Mouse (Mus musculus): ENCODE measurements at regions not wholly inside any gene's neighbourhood (a gene's known extent, or its start where the extent isn't known, plus 50 kb on each side); places are given as distances from the start of the nearest gene placed in this dataset.

DNA sequence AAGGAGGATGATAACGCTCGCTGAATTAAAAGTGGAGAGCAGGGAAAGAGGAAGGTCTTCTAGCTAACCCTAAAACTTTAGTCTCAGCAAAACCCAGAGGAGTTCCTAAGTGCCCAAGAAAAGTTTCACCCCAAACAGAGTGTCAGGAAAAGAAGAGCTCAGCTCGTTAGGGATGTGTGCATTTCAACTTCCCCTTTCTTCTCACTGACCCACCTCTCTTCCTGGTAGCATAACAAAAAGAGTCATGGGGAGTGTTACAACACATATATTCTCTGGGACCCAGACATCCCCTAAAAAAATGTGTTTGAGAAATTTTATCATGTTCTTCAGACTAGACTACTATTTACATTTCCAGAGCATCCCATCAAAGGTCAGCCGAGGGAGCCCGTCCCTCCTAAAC, 432.6 kb downstream of the Mctp2 start:
- no peaks in the 10 kb centered on the region for H3K9me3 ChIP-seq (ENCODE audit: control insufficient read depth, low read length)
- H3K27ac ChIP-seq, result no peak overlapping the region
- no peaks in the 10 kb centered on the region for H3K27me3 ChIP-seq (ENCODE audit: control insufficient read depth, insufficient read depth, low read length)
- H3K36me3 ChIP-seq (replicated peaks; ENCODE audit: control insufficient read depth, insufficient read depth), result no peaks in the 10 kb centered on the region
- no peak overlapping the region for H3K4me2 ChIP-seq (replicated peaks)
- DNase-seq (ENCODE audit: low spot score) (no peak), ATAC-seq (ENCODE audit: low FRiP score) (no peak)
- H3K4me1 ChIP-seq (replicated peaks; ENCODE audit: control insufficient read depth, insufficient read depth, low read length), result no peaks in the 10 kb centered on the region
- no peak overlapping the region for H3K9ac ChIP-seq
- WGBS, result 88% methylated on average over 5 of the region's 5 CpGs
- no peak overlapping the region for H3K4me3 ChIP-seq (replicated peaks; ENCODE audit: low read length)

DNA sequence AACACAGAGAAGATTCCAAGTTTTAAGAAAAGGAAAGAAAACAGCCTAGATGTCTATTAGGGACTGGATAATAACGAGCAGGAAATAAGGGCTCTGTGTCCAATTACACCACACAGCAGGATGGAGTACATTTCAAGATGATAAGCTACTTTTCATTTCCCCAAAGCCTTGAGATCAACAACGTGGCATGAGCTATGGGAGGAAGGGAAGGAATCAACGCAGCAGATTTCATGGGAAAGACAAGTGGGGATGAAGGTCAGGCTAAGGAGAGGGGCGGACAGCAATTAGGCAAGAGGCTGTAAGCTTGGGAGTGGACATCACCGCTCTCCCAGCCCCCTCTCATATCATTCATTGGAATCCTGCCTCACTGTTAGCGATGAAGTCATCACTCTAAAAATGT, 433.5 kb downstream of the Mctp2 start:
- H3K27ac ChIP-seq, result no peak overlapping the region
- ATAC-seq (ENCODE audit: low FRiP score) (no peak), DNase-seq (ENCODE audit: low spot score) (no peak)
- no peaks in the 10 kb centered on the region for H3K27me3 ChIP-seq (ENCODE audit: control insufficient read depth, insufficient read depth, low read length)
- H3K9me3 ChIP-seq (ENCODE audit: control insufficient read depth, low read length), result no peaks in the 10 kb centered on the region
- no peak overlapping the region for H3K4me2 ChIP-seq (replicated peaks)
- no peak overlapping the region for H3K9ac ChIP-seq
- WGBS, result 80% methylated on average over 6 of the region's 6 CpGs
- no peaks in the 10 kb centered on the region for H3K4me1 ChIP-seq (replicated peaks; ENCODE audit: control insufficient read depth, insufficient read depth, low read length)
- H3K36me3 ChIP-seq (replicated peaks; ENCODE audit: control insufficient read depth, insufficient read depth), result no peaks in the 10 kb centered on the region
- no peak overlapping the region for H3K4me3 ChIP-seq (replicated peaks; ENCODE audit: low read length)

DNA sequence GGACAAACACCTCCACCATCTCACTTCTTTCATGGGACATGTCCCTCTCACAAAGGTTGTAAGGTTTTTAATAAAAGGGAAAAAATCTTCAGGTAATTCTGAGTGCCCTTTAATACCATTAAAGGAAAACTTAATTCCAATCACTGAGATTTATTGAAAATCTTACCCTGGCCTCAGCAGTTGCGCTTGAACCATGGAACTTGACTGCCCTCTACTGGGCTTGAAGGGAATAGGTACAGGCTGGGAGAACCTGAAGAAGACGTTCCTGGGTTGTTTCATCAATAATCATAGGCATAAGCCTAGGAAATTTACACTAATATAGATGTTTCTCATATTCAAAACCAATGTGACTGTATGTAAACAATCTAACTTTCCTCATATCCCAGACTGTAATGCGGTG, 439.3 kb downstream of the Mctp2 start:
- DNase-seq (ENCODE audit: low spot score) (peak; percentile 91), ATAC-seq (ENCODE audit: low FRiP score) (no peak)
- Histone ChIP-seq H3K9me3 (ENCODE audit: control insufficient read depth, low read length) (no peaks in the 10 kb centered on the region), H3K4me3 (replicated peaks; ENCODE audit: low read length) (no peak overlapping the region), H3K27me3 (ENCODE audit: control insufficient read depth, insufficient read depth, low read length) (no peaks in the 10 kb centered on the region), H3K27ac (no peak overlapping the region), H3K9ac (no peak overlapping the region), H3K4me1 (replicated peaks; ENCODE audit: control insufficient read depth, insufficient read depth, low read length) (peaks cover 8% of the 10 kb centered on the region; the same call in 1 of the 2 replicates), H3K4me2 (replicated peaks) (no peak overlapping the region), H3K36me3 (replicated peaks; ENCODE audit: control insufficient read depth, insufficient read depth) (no peaks in the 10 kb centered on the region)
- WGBS, result 19% methylated on average over 3 of the region's 3 CpGs

- Histone ChIP-seq H3K27me3 (ENCODE audit: control insufficient read depth, insufficient read depth, low read length) (no peaks in the 10 kb centered on the region), H3K4me3 (replicated peaks; ENCODE audit: low read length) (no peak overlapping the region), H3K36me3 (replicated peaks; ENCODE audit: control insufficient read depth, insufficient read depth) (no peaks in the 10 kb centered on the region), H3K4me1 (replicated peaks; ENCODE audit: control insufficient read depth, insufficient read depth, low read length) (peaks cover 8% of the 10 kb centered on the region; the same call in 1 of the 2 replicates), H3K4me2 (replicated peaks) (peak overlapping the region; percentile 10; the same call in 1 of the 2 replicates), H3K9me3 (ENCODE audit: control insufficient read depth, low read length) (no peaks in the 10 kb centered on the region), H3K9ac (no peak overlapping the region), H3K27ac (no peak overlapping the region)
- 20% methylated on average over 15 of the region's 15 CpGs for WGBS
- DNase-seq (ENCODE audit: low spot score) (peak; percentile 28), ATAC-seq (ENCODE audit: low FRiP score) (no peak)
Measured at GRCm38 (mm10) chr7:71865371-71866166, 440.8 kb downstream of the Mctp2 start.

GRCm38 (mm10) chr7:71852864-71853263, 453.5 kb downstream of the Mctp2 start:
- no peak overlapping the region for H3K4me2 ChIP-seq (replicated peaks)
- H3K36me3 ChIP-seq (replicated peaks; ENCODE audit: control insufficient read depth, insufficient read depth), result no peaks in the 10 kb centered on the region
- H3K9ac ChIP-seq, result no peak overlapping the region
- no peaks in the 10 kb centered on the region for H3K4me1 ChIP-seq (replicated peaks; ENCODE audit: control insufficient read depth, insufficient read depth, low read length)
- no peak overlapping the region for H3K27ac ChIP-seq
- no peaks in the 10 kb centered on the region for H3K27me3 ChIP-seq (ENCODE audit: control insufficient read depth, insufficient read depth, low read length)
- DNase-seq (ENCODE audit: low spot score) (no peak), ATAC-seq (ENCODE audit: low FRiP score) (no peak)
- no peaks in the 10 kb centered on the region for H3K9me3 ChIP-seq (ENCODE audit: control insufficient read depth, low read length)
- H3K4me3 ChIP-seq (replicated peaks; ENCODE audit: low read length), result no peak overlapping the region
- 88% methylated on average over 3 of the region's 3 CpGs for WGBS

DNA sequence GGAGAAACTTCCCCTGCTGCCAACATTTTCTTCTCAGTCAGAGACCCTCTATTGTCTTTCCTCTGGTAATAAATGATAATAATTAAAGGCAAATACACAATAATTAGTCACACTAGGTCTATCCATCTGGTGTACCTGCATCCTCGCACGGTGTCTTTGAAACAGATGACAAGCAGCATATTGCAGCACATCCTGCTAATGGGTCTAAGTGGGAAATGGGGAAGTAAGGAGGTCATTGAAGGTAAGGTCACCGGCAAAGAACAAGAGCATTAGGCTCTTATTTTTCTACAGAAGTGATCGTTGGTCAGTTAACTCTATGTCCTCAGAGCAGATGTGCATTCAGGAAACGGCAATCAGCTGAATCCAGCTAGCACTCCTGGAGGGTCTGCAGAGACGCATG, 457.2 kb downstream of the Mctp2 start:
- H3K4me2 ChIP-seq (replicated peaks), result no peak overlapping the region
- DNase-seq (ENCODE audit: low spot score) (no peak), ATAC-seq (ENCODE audit: low FRiP score) (no peak)
- H3K9me3 ChIP-seq (ENCODE audit: control insufficient read depth, low read length), result no peaks in the 10 kb centered on the region
- 75% methylated on average over 6 of the region's 6 CpGs for WGBS
- no peak overlapping the region for H3K4me3 ChIP-seq (replicated peaks; ENCODE audit: low read length)
- no peak overlapping the region for H3K9ac ChIP-seq
- H3K27me3 ChIP-seq (ENCODE audit: control insufficient read depth, insufficient read depth, low read length), result no peaks in the 10 kb centered on the region
- H3K36me3 ChIP-seq (replicated peaks; ENCODE audit: control insufficient read depth, insufficient read depth), result no peaks in the 10 kb centered on the region
- no peak overlapping the region for H3K27ac ChIP-seq
- H3K4me1 ChIP-seq (replicated peaks; ENCODE audit: control insufficient read depth, insufficient read depth, low read length), result no peaks in the 10 kb centered on the region

DNA sequence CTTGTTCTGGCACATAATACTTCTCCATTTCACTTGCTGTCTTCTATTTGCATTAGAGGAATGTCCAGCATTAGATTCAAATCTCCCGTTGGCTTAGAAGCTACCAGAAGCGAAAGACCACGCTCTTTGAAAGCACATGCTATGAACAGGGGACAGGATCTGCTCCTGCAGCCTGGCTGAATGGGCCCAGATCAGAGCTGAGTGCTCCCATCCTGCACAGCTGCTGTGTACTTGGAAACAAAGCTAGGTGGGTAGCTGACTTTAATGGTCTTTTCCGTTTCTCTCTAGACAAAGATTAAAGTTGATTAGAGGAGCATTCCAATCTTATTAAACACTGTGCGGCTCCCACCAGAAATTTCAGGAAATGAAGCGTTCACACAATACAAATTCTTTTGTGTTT, 468.6 kb downstream of the Mctp2 start:
- ATAC-seq (ENCODE audit: low FRiP score) (no peak), DNase-seq (ENCODE audit: low spot score) (no peak)
- WGBS, result 61% methylated on average over 6 of the region's 6 CpGs
- Histone ChIP-seq H3K4me2 (replicated peaks) (no peak overlapping the region; the same call in 1 of the 2 replicates), H3K27ac (no peak overlapping the region), H3K9ac (no peak overlapping the region), H3K36me3 (replicated peaks; ENCODE audit: control insufficient read depth, insufficient read depth) (no peaks in the 10 kb centered on the region), H3K4me3 (replicated peaks; ENCODE audit: low read length) (no peak overlapping the region), H3K4me1 (replicated peaks; ENCODE audit: control insufficient read depth, insufficient read depth, low read length) (peaks cover 4% of the 10 kb centered on the region; the same call in 1 of the 2 replicates), H3K9me3 (ENCODE audit: control insufficient read depth, low read length) (no peaks in the 10 kb centered on the region), H3K27me3 (ENCODE audit: control insufficient read depth, insufficient read depth, low read length) (no peaks in the 10 kb centered on the region)

DNA sequence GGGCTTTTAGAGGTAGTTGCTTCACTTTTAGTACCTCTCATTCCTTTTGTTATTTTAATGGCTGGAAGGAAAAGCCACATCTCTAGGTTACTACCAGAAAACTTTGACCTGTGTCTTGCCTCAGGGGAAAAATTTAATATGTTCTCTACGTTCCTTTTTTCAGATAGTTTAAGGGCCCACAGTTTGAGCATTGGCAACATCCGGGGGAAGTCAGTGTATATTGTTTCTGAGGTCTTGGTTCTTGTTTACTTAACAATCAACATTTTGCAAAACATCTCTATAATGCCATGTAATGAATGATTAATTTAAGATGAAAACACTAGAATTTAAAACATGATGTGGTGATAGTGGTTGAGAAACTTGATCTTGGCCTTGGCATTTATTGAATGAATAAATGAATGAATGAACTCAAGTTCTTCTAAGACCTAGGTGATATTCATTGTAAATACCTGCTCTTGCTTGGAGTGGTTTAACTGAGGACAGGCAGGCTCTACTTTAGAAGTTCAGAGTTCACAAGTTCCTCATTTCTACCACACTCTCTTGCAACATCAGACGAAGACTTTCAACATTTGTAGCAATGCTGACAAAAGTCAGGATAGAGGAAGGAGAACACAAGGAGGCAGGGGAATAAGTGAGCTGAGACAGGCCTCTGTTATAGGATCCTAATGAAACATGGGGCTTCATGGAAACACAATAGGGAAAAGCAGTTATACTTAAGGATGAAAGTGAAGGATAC, 474.4 kb downstream of the Mctp2 start:
- H3K27me3 ChIP-seq (ENCODE audit: control insufficient read depth, insufficient read depth, low read length), result no peaks in the 10 kb centered on the region
- no peak overlapping the region for H3K4me3 ChIP-seq (replicated peaks; ENCODE audit: low read length)
- H3K4me2 ChIP-seq (replicated peaks), result no peak overlapping the region
- no peaks in the 10 kb centered on the region for H3K36me3 ChIP-seq (replicated peaks; ENCODE audit: control insufficient read depth, insufficient read depth)
- H3K9me3 ChIP-seq (ENCODE audit: control insufficient read depth, low read length), result no peaks in the 10 kb centered on the region
- H3K9ac ChIP-seq, result no peak overlapping the region
- no peak for ATAC-seq (ENCODE audit: low FRiP score)
- H3K27ac ChIP-seq, result no peak overlapping the region
- 88% methylated on average over 3 of the region's 3 CpGs for WGBS
- DNase-seq (ENCODE audit: low spot score), result no peak
- no peaks in the 10 kb centered on the region for H3K4me1 ChIP-seq (replicated peaks; ENCODE audit: control insufficient read depth, insufficient read depth, low read length)

- H3K9me3 ChIP-seq (ENCODE audit: control insufficient read depth, low read length), result no peaks in the 10 kb centered on the region
Measured at GRCm38 (mm10) chr7:71829567-71829966, 476.8 kb downstream of the Mctp2 start.

More at GRCm38 (mm10) chr7:71829567-71829966, 476.8 kb downstream of the Mctp2 start:
- no peaks in the 10 kb centered on the region for H3K4me1 ChIP-seq (replicated peaks; ENCODE audit: control insufficient read depth, insufficient read depth, low read length)
- H3K36me3 ChIP-seq (replicated peaks; ENCODE audit: control insufficient read depth, insufficient read depth), result no peaks in the 10 kb centered on the region
- WGBS, result 49% methylated on average over 6 of the region's 6 CpGs
- no peak overlapping the region for H3K9ac ChIP-seq
- DNase-seq (ENCODE audit: low spot score) (no peak), ATAC-seq (ENCODE audit: low FRiP score) (no peak)
- H3K4me3 ChIP-seq (replicated peaks; ENCODE audit: low read length), result no peak overlapping the region
- no peak overlapping the region for H3K4me2 ChIP-seq (replicated peaks)
- H3K27me3 ChIP-seq (ENCODE audit: control insufficient read depth, insufficient read depth, low read length), result no peaks in the 10 kb centered on the region
- H3K27ac ChIP-seq, result no peak overlapping the region

Measured in hindbrain, embryonic 14.5 days (tissue).